Mouse (Mus musculus): ENCODE results near the gene Atp13a4. TPM values are rescaled to one million over a fixed set of nuclear protein-coding genes. Genes with fewer than 3 reads are reported as not detected.

Atp13a4 gene
- polyA plus RNA-seq, 1 experiment: not detected

GRCm38 (mm10) chr16:29384781-29385180, 159.9 kb downstream of the Atp13a4 start:
- Histone ChIP-seq H3K4me3 (ENCODE audit: insufficient read depth, low read depth, low read length) (no peak overlapping the region), H3K27ac (ENCODE audit: insufficient read depth, low read depth, low read length) (no peak overlapping the region), H3K4me1 (ENCODE audit: control insufficient read depth, insufficient read depth, low read length) (no peaks in the 10 kb centered on the region; the same call in 1 of the 2 replicates)
- TF ChIP-seq CTCF (IDR thresholded peaks at IDR 0.05; ENCODE audit: insufficient read depth, low read depth, low read length) (no peak), POLR2A (IDR thresholded peaks at IDR 0.05; ENCODE audit: insufficient read depth, low read depth, low read length) (no peak)
- 96% methylated on average over 4 of the region's 4 CpGs for WGBS

GRCm38 (mm10) chr16:29378458-29378857, 166.2 kb downstream of the Atp13a4 start, which contains the start of gene Atp13a5:
Gene Atp13a5 (minus strand): TSS chr16:29378732.
- Histone ChIP-seq H3K4me3 (ENCODE audit: insufficient read depth, low read depth, low read length) (no peak within 1 kb of the TSS), H3K4me1 (ENCODE audit: control insufficient read depth, insufficient read depth, low read length) (no peaks in the 10 kb centered on the region), H3K27ac (ENCODE audit: insufficient read depth, low read depth, low read length) (no peak within 1 kb of the TSS)
- WGBS: 80% methylated on average over 4 of the region's 4 CpGs
- TF ChIP-seq CTCF (IDR thresholded peaks at IDR 0.05; ENCODE audit: insufficient read depth, low read depth, low read length) (no peak), POLR2A (IDR thresholded peaks at IDR 0.05; ENCODE audit: insufficient read depth, low read depth, low read length) (no peak)

- TF ChIP-seq CTCF (IDR thresholded peaks at IDR 0.05; ENCODE audit: insufficient read depth, low read depth, low read length): no peak
- Histone ChIP-seq H3K4me3 (ENCODE audit: insufficient read depth, low read depth, low read length) (no peak overlapping the region), H3K4me1 (ENCODE audit: control insufficient read depth, insufficient read depth, low read length) (no peaks in the 10 kb centered on the region), H3K27ac (ENCODE audit: insufficient read depth, low read depth, low read length) (no peak overlapping the region)
- 91% methylated on average over 8 of the region's 8 CpGs for WGBS
These were observed 170.0 kb downstream of the Atp13a4 start for GRCm38 (mm10) chr16:29374636-29375035.

Other genes with a start within 250 kb of the Atp13a4 start
- gene Atp13a5, start 166.1 kb downstream of the Atp13a4 start, polyA plus RNA-seq (2012; ENCODE audit: insufficient read depth, insufficient read length, low replicate concordance, missing spikeins): not detected in 2 replicates
- gene Opa1, start 34.5 kb upstream of the Atp13a4 start, polyA plus RNA-seq (2012; ENCODE audit: insufficient read depth, insufficient read length, low replicate concordance, missing spikeins): 126 and 207 TPM in 2 replicates